Mouse (Mus musculus) MEL (cell line): ENCODE results near the gene Zscan10. TPM values are rescaled to one million over a fixed set of nuclear protein-coding genes. Genes with fewer than 3 reads are reported as not detected.

ENCODE experiments used
- DNase-seq: peaks from one replicate; pipeline ENCODE4 v3.0.0; 2011; ENCODE audit warnings: low read depth, low spot score
- H3K27ac ChIP-seq: 2 replicates; pipeline ENCODE4 v1.5.1; 2012; ENCODE audit warnings: low read depth, mild to moderate bottlenecking, control low read depth, low read length, moderate library complexity; ENCODE audit not compliant: control insufficient read depth
- H3K27me3 ChIP-seq, 2 experiments: fragments of 150-350 bp in 1 of 2; sonication (generic) in 1 of 2; 2 replicates each; pipeline ENCODE4 v1.6.1; 2012; ENCODE audit warnings: low read length in 2 of 2, mild to moderate bottlenecking in 2 of 2, improper control_type of control experiment in 1 of 2, moderate library complexity in 1 of 2; ENCODE audit not compliant: insufficient read depth in 2 of 2, control insufficient read depth in 1 of 2
- H3K36me3 ChIP-seq, 2 experiments: 2 replicates each; pipeline ENCODE4 v1.6.1; 2012 to 2014; ENCODE audit warnings: low read length in 2 of 2, improper control_type of control experiment in 1 of 2, inconsistent platforms in 1 of 2, mild to moderate bottlenecking in 1 of 2; ENCODE audit not compliant: insufficient read depth in 2 of 2, control insufficient read depth in 1 of 2
- H3K4me1 ChIP-seq, 2 experiments: fragments of 150-350 bp in 1 of 2; sonication (generic) in 1 of 2; 2 replicates each; pipeline ENCODE4 v1.6.1; 2012; ENCODE audit warnings: low read length in 2 of 2, improper control_type of control experiment in 1 of 2, mild to moderate bottlenecking in 1 of 2; ENCODE audit not compliant: insufficient read depth in 2 of 2, control insufficient read depth in 1 of 2
- H3K4me3 ChIP-seq, 2 experiments: fragments of 150-350 bp in 1 of 2; sonication (generic) in 1 of 2; 2 replicates each; pipeline ENCODE4 v1.5.1; 2012; ENCODE audit warnings: low read depth in 2 of 2, low read length in 2 of 2, mild to moderate bottlenecking in 2 of 2, moderate library complexity in 2 of 2, control low read depth in 1 of 2, improper control_type of control experiment in 1 of 2; ENCODE audit not compliant: control insufficient read depth in 1 of 2, insufficient read depth in 1 of 2
- H3K79me2 ChIP-seq: 2 replicates; pipeline ENCODE4 v1.6.1; 2012; ENCODE audit warnings: mild to moderate bottlenecking, low read length, moderate library complexity; ENCODE audit not compliant: control insufficient read depth, poor library complexity, insufficient read depth
- H3K9ac ChIP-seq: 2 replicates; pipeline ENCODE4 v1.6.1; 2012; ENCODE audit warnings: low read depth, mild to moderate bottlenecking, control low read depth, low read length, moderate library complexity; ENCODE audit not compliant: control insufficient read depth, poor library complexity, severe bottlenecking
- H3K9me3 ChIP-seq: fragments of 150-350 bp; sonication (generic); replicated peaks from 2 replicates; pipeline ENCODE4 v1.6.1; 2012; ENCODE audit warnings: mild to moderate bottlenecking, low read length, improper control_type of control experiment, moderate library complexity; ENCODE audit not compliant: insufficient read depth
- BHLHE40 ChIP-seq: IDR thresholded peaks from 2 replicates; pipeline ENCODE4 v1.6.1; 2012; ENCODE audit warnings: low read depth, mild to moderate bottlenecking, inconsistent platforms, low read length, improper control_type of control experiment, borderline replicate concordance
- CHD2 ChIP-seq: IDR thresholded peaks from 2 replicates; pipeline ENCODE4 v1.6.1; 2011; ENCODE audit warnings: low read length, improper control_type of control experiment
- GABPA ChIP-seq: IDR thresholded peaks from 2 replicates; pipeline ENCODE4 v1.6.1; 2012; ENCODE audit warnings: low read depth, mild to moderate bottlenecking, inconsistent platforms, low read length, improper control_type of control experiment, moderate library complexity
- GATA1 ChIP-seq: IDR thresholded peaks from 2 replicates; pipeline ENCODE4 v1.6.1; 2011; ENCODE audit warnings: low read depth, low read length, improper control_type of control experiment
- HCFC1 ChIP-seq: IDR thresholded peaks from 2 replicates; pipeline ENCODE4 v1.6.1; 2012; ENCODE audit warnings: low read depth, mild to moderate bottlenecking, inconsistent platforms, low read length, improper control_type of control experiment, moderate library complexity
- MAZ ChIP-seq: IDR thresholded peaks from 2 replicates; pipeline ENCODE4 v1.6.1; 2012; ENCODE audit warnings: low read depth, mild to moderate bottlenecking, inconsistent platforms, low read length, improper control_type of control experiment
- MEF2A ChIP-seq: IDR thresholded peaks from 2 replicates; pipeline ENCODE4 v1.6.1; 2014; ENCODE audit warnings: low read depth, mild to moderate bottlenecking, inconsistent platforms, low read length, improper control_type of control experiment; ENCODE audit not compliant: poor library complexity, insufficient replicate concordance, severe bottlenecking; ENCODE audit errors: extremely low read depth
- MXI1 ChIP-seq: IDR thresholded peaks from 2 replicates; pipeline ENCODE4 v1.6.1; 2011; ENCODE audit warnings: mild to moderate bottlenecking, low read depth, low read length, improper control_type of control experiment
- NELFE ChIP-seq: IDR thresholded peaks from 2 replicates; pipeline ENCODE4 v1.6.1; 2011; ENCODE audit warnings: low read depth, low read length, improper control_type of control experiment
- POLR2A ChIP-seq, 2 experiments: IDR thresholded peaks; 2 replicates each; pipeline ENCODE4 v1.6.1; 2011 to 2012; ENCODE audit warnings: low read length in 2 of 2, mild to moderate bottlenecking in 2 of 2, control low read depth in 1 of 2, improper control_type of control experiment in 1 of 2, low read depth in 1 of 2, moderate library complexity in 1 of 2; ENCODE audit not compliant: control insufficient read depth in 1 of 2, insufficient read depth in 1 of 2, poor library complexity in 1 of 2
- POLR2AphosphoS5 ChIP-seq: IDR thresholded peaks from 2 replicates; pipeline ENCODE4 v1.6.1; 2012; ENCODE audit warnings: low read depth, borderline replicate concordance, mild to moderate bottlenecking, inconsistent platforms, low read length, moderate library complexity, mixed read lengths
- RAD21 ChIP-seq: IDR thresholded peaks from 2 replicates; pipeline ENCODE4 v1.6.1; 2011; ENCODE audit warnings: mild to moderate bottlenecking, low read depth, low read length, improper control_type of control experiment
- SMC3 ChIP-seq: IDR thresholded peaks from 2 replicates; pipeline ENCODE4 v1.6.1; 2011; ENCODE audit warnings: low read depth, low read length, improper control_type of control experiment
- USF1 ChIP-seq: IDR thresholded peaks from 2 replicates; pipeline ENCODE4 v1.6.1; 2014; ENCODE audit warnings: low read depth, mild to moderate bottlenecking, inconsistent platforms, low read length, improper control_type of control experiment, moderate library complexity
- ZNF384 ChIP-seq: IDR thresholded peaks from 2 replicates; pipeline ENCODE4 v1.6.1; 2012; ENCODE audit warnings: low read depth, mild to moderate bottlenecking, inconsistent platforms, low read length, improper control_type of control experiment
- polyA plus RNA-seq, 2 experiments: library from polyadenylated mRNA; stranded (reverse) in 1 of 2; unstranded in 1 of 2; fragments of >175 nt in 1 of 2; fragments of >200 nt in 1 of 2; gene quantifications; 2 replicates each; pipeline versions ENCODE4 v1.2.1 to v1.2.4; 2012; ENCODE audit warnings: low replicate concordance in 2 of 2, low read depth in 1 of 2; ENCODE audit not compliant: insufficient read length in 2 of 2, insufficient read depth in 1 of 2, missing spikeins in 1 of 2
- total RNA-seq: library from RNA; depleted of rRNA; stranded (reverse); fragments of 300-350 nt; gene quantifications from 2 replicates; pipeline ENCODE4 v1.2.3, GENCODE M21; 2012

The Zscan10 gene
- total and polyA plus RNA-seq, 3 experiments, result 0.08 TPM; not detected in 2

- H3K79me2 ChIP-seq, result peaks cover 3% of the 10 kb centered on the region; the same call in 1 of the 2 replicates
- peak; percentile 64; the same call in 1 of the 2 replicates for TF ChIP-seq MAZ
- no peak for TF ChIP-seq RAD21
- peak overlapping the region; percentile 72 for H3K27ac ChIP-seq
- peaks cover 0 to 5% of the 10 kb centered on the region in 2 experiments; a peak in 2 of 4 replicates for H3K36me3 ChIP-seq
- peaks cover 0 to 10% of the 10 kb centered on the region in 2 experiments; a peak in 2 of 4 replicates for H3K4me1 ChIP-seq
- H3K9me3 ChIP-seq, result no peaks in the 10 kb centered on the region
- peak overlapping the region; percentile 70 to 78 for H3K4me3 ChIP-seq
- no peaks in the 10 kb centered on the region for H3K27me3 ChIP-seq
- H3K9ac ChIP-seq, result peak overlapping the region; percentile 71
- peak; percentile 51 for DNase-seq
Measured at GRCm38 (mm10) chr17:23551416-23551815, 49.2 kb upstream of the Zscan10 start.

GRCm38 (mm10) chr17:23551963-23552362, 48.7 kb upstream of the Zscan10 start:
- peaks cover 0 to 5% of the 10 kb centered on the region in 2 experiments; a peak in 2 of 4 replicates for H3K36me3 ChIP-seq
- peak; percentile 68 for DNase-seq
- peaks cover 1% of the 10 kb centered on the region; the same call in 1 of the 2 replicates for H3K79me2 ChIP-seq
- peak overlapping the region; percentile 67 for H3K27ac ChIP-seq
- TF ChIP-seq HCFC1 (peak; percentile 34; the same call in 1 of the 2 replicates), SMC3 (no peak), POLR2AphosphoS5 (no peak), CHD2 (no peak), POLR2A (IDR thresholded peaks at IDR 0.05; ENCODE audit: control insufficient read depth in 1 of 2, insufficient read depth in 1 of 2, low read depth in 1 of 2, low read length in 2 of 2, poor library complexity in 1 of 2) (peak in 1 of 2 experiments; percentile 42; a peak in 1 of 4 replicates), GABPA (no peak), MEF2A (no peak), GATA1 (no peak), MAZ (0 out of 2 replicates have a peak, but pooled peaks have one; percentile 2), USF1 (no peak), BHLHE40 (no peak), ZNF384 (no peak), MXI1 (no peak), NELFE (no peak)
- H3K4me1 ChIP-seq, result peaks cover 0 to 10% of the 10 kb centered on the region in 2 experiments; a peak in 2 of 4 replicates
- peak overlapping the region; percentile 35 to 56 for H3K4me3 ChIP-seq
- peak overlapping the region; percentile 69 for H3K9ac ChIP-seq
- H3K9me3 ChIP-seq, result no peaks in the 10 kb centered on the region
- H3K27me3 ChIP-seq, result no peaks in the 10 kb centered on the region
